Mouse (Mus musculus): ENCODE measurements around the gene Jtb.

DNA sequence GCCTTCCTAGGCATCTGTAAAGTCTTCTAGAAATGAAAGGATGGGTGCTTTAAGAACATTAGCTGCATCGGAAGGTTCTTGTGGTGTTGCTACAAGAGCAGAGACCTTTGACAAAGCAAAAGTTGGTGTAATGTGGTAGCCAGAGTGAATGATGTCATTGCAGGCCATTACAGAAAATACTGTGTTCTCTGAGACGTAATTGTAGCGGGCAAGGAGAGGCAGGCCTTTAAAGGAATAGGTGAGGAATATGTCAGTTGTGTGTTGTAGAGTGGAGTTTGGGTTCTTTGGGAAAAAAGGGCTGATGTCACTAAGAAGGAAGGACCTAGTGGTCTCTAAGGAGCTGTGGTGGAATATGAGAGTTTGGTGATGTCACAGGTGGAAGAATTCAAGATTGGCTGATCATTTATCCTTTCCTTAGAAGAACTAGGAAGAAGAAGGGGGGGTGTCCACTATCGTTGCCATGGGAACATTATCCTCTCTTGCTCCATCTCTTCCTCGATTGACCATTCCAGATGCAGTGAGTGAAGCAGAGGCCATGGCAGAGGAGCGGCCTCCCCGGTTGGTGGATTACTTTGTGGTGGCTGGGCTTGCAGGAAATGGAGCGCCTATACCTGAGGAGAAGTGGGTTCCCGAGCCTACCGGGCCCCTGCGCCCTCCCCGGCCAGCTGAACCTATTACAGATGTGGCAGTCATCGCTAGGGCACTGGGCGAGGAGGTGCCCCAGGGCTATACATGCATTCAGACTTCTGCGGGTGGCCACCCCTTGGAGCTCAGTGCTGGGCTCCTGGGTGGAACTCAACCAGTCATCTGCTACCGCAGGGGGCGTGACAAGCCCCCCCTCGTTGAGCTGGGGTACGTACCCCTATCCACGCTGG, 35.7 kb downstream of the Jtb start:
- TF ChIP-seq CTCF (IDR thresholded peaks at IDR 0.05; ENCODE audit: low read depth): no peak
- TF ChIP-seq EP300 (optimal IDR thresholded peaks at IDR 0.05): no peak

All from stomach, postnatal 0 days (tissue).